Mouse (Mus musculus) hindbrain, embryonic 16.5 days (tissue): ENCODE measurements around the gene Rab2b. TPM values are rescaled to one million over a fixed set of nuclear protein-coding genes. Genes with fewer than 3 reads are reported as not detected.

ENCODE experiments used
- ATAC-seq: fragments of 200-750 bp; cut with Nextera tagmentation; 2 replicates; pipeline ENCODE4 v1.8.0; 2017; ENCODE audit warnings: moderate TSS enrichment, moderate library complexity
- H3K27ac ChIP-seq: fragments of 300-500 bp; sonication (generic); 2 replicates; pipeline ENCODE4 v1.5.1; 2014; ENCODE audit warnings: low read depth, mild to moderate bottlenecking, control low read depth, low read length, moderate library complexity
- H3K27me3 ChIP-seq: fragments of 300-500 bp; sonication (generic); replicated peaks from 2 replicates; pipeline ENCODE4 v1.6.1; 2014; ENCODE audit warnings: low read length; ENCODE audit not compliant: control insufficient read depth, insufficient read depth
- H3K36me3 ChIP-seq: fragments of 300-500 bp; sonication (generic); 2 replicates; pipeline ENCODE4 v1.6.1; 2014; ENCODE audit warnings: mild to moderate bottlenecking, low read length, moderate library complexity, mixed read lengths; ENCODE audit not compliant: control insufficient read depth, insufficient read depth
- H3K4me1 ChIP-seq: fragments of 300-500 bp; sonication (generic); 2 replicates; pipeline ENCODE4 v1.6.1; 2014; ENCODE audit warnings: low read depth, low read length; ENCODE audit not compliant: control insufficient read depth, insufficient read depth
- H3K4me2 ChIP-seq: fragments of 300-500 bp; sonication (generic); 2 replicates; pipeline ENCODE4 v1.6.1; 2014; ENCODE audit warnings: mild to moderate bottlenecking, low read length, control low read depth, moderate library complexity
- H3K4me3 ChIP-seq: fragments of 300-500 bp; sonication (generic); 2 replicates; pipeline ENCODE4 v1.5.1; 2014; ENCODE audit warnings: mild to moderate bottlenecking, low read length, control low read depth, moderate library complexity
- H3K9ac ChIP-seq: fragments of 300-500 bp; sonication (generic); 2 replicates; pipeline ENCODE4 v1.6.1; 2014; ENCODE audit warnings: low read depth, mild to moderate bottlenecking, control low read depth, low read length, moderate library complexity
- H3K9me3 ChIP-seq: fragments of 300-500 bp; sonication (generic); 2 replicates; pipeline ENCODE4 v1.6.1; 2014; ENCODE audit warnings: mild to moderate bottlenecking, low read length, moderate library complexity; ENCODE audit not compliant: control insufficient read depth
- WGBS: fragments of 180-500 bp; shearing (Covaris S2); extraction: QIAGEN DNeasy Blood & Tissue Kit; methylation state at CpG from one replicate; pipeline ENCODE4 v1.1.7; 2014; 5-methylcytosine and 5-hydroxymethylcytosine counted together
- polyA plus RNA-seq: library from polyadenylated mRNA; unstranded; fragments of >200 nt; fragmentation: Nextera tagmentation; extraction: Ambion mirVana; gene quantifications from 2 replicates; pipeline ENCODE4 v1.2.1, GENCODE M21; 2015

Rab2b gene
- polyA plus RNA-seq, 1 experiment from 2014 or later = 55.5 TPM

DNA sequence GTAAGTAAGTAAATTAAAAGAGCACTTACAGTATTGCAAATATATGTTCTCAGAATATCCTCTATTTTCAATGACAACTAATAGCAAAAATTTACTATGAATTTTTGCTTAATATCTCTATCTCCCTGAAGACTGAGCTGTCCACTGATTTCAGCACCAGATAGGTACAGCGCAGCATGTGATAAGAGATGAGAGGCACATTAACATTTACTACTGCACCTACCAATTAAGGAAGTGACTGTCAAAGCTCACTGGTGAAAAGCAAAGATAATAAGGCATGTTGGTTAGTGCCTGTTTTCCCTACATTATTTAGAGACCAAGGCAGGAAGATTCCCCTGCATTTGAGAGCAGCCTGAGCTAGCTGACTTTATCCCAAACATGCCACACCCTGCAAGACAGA is 43.1 kb downstream of the Rab2b start:
- ATAC-seq = no peak
- Histone ChIP-seq H3K27ac (no peak overlapping the region), H3K27me3 (no peaks in the 10 kb centered on the region), H3K9me3 (no peaks in the 10 kb centered on the region), H3K4me2 (no peak overlapping the region), H3K4me3 (no peak overlapping the region), H3K36me3 (peaks cover 43% of the 10 kb centered on the region), H3K9ac (no peak overlapping the region), H3K4me1 (no peaks in the 10 kb centered on the region)
- WGBS = 90% methylated on average over 1 of the region's 1 CpGs

DNA sequence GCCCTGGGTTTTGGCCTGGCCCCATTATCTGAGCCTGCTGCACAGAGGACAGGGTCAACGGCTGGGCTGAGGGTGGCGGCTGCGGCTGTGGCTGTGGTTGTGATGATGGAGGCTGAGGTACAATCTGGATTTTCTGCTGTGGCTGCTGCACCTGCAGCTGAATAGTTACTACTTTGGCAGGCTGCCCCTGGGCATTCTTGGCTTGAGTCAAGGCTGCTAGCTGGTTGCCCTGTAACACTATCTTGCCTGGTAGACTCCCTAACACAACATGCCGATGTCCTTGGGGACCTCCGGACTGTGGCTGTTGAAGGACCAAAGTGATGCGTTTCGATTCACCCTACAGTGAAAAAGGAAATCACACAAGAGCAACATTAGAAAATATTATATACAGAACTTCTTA is 44.2 kb downstream of the Rab2b start:
- 90% methylated on average over 7 of the region's 7 CpGs for WGBS
- no peaks in the 10 kb centered on the region for H3K27me3 ChIP-seq
- peaks cover 49% of the 10 kb centered on the region for H3K36me3 ChIP-seq
- no peak overlapping the region for H3K9ac ChIP-seq
- no peak overlapping the region for H3K4me3 ChIP-seq
- H3K4me1 ChIP-seq = no peaks in the 10 kb centered on the region
- H3K27ac ChIP-seq = no peak overlapping the region
- H3K9me3 ChIP-seq = no peaks in the 10 kb centered on the region
- ATAC-seq = no peak
- H3K4me2 ChIP-seq = no peak overlapping the region

DNA sequence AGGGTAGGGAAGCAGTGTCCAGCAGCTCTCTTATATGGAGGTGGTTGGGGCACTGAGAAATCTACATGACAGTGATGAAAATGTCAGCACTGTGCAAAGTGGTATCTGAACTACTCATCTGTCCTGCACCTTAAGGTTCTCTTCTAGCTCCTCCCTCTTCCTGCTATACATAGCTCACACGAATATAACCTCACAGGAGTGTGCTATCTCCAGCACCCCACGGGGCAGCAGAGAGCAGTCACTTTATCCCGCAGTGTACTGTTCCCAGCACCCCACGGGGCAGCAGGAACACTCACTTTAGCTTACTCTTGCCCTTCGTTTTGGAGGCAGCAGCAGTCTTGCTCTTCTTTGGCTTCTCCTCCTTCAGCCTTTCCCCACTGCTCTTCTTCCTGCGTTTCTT is 47.1 kb downstream of the Rab2b start:
- Histone ChIP-seq H3K4me1 (no peaks in the 10 kb centered on the region), H3K9ac (no peak overlapping the region), H3K9me3 (no peaks in the 10 kb centered on the region), H3K4me3 (no peak overlapping the region), H3K27ac (no peak overlapping the region), H3K27me3 (no peaks in the 10 kb centered on the region), H3K36me3 (peaks cover 59% of the 10 kb centered on the region), H3K4me2 (no peak overlapping the region)
- no peak for ATAC-seq
- 91% methylated on average over 6 of the region's 6 CpGs for WGBS

DNA sequence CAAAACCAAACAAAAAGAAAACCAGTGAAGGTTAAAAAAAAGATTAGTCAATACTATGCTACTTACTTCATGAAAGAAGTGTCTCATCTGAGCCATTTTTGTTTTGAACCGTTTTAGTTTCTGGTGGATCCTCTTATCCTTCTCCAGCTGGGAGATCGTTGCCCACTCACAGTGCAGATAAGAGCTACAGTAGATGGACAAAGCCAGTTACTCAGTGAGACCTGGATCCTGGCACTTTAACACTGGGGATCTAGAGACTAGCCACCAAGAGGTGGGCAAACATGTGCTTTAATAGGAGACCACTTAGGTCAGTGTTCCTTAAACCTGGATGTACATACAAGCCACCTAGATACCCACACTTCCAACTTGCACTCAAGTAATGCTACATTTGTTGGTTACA is 53.4 kb downstream of the Rab2b start:
- Histone ChIP-seq H3K27me3 (no peaks in the 10 kb centered on the region), H3K4me3 (no peak overlapping the region), H3K27ac (no peak overlapping the region), H3K9ac (no peak overlapping the region), H3K4me1 (no peaks in the 10 kb centered on the region), H3K9me3 (no peaks in the 10 kb centered on the region), H3K4me2 (no peak overlapping the region), H3K36me3 (peaks cover 45% of the 10 kb centered on the region)
- WGBS = 98% methylated on average over 2 of the region's 2 CpGs
- no peak for ATAC-seq

DNA sequence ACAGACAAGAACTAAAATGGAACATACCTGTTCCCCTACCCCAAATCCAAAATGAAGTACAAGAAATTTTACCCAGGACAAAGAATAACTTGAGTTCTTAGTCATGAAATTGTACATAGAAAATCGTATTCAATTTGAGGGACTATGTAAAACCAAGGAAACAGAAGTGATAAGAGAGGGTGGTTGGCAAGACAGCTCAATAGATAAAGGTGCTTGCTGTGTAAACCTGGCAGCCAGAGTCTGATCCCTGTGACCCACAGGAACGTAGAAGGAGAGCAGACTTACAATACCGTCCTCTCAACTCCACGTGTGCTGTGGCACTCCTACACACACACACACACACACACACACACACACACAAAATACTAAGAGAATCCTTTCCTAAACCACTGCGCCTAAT is 62.1 kb downstream of the Rab2b start:
- H3K9me3 ChIP-seq = no peaks in the 10 kb centered on the region
- H3K27me3 ChIP-seq = no peaks in the 10 kb centered on the region
- H3K4me3 ChIP-seq = no peak overlapping the region
- ATAC-seq = no peak
- H3K9ac ChIP-seq = no peak overlapping the region
- no peaks in the 10 kb centered on the region for H3K4me1 ChIP-seq
- H3K36me3 ChIP-seq = peaks cover 65% of the 10 kb centered on the region
- no peak overlapping the region for H3K27ac ChIP-seq
- no peak overlapping the region for H3K4me2 ChIP-seq
- WGBS = 94% methylated on average over 5 of the region's 5 CpGs

Other genes starting within 250 kb of the Rab2b start
- not detected in 2 replicates for gene Olfr221, start 237.1 kb downstream of the Rab2b start, polyA plus RNA-seq
- gene Hnrnpc, start 175.5 kb downstream of the Rab2b start, polyA plus RNA-seq = 414 and 445 TPM in 2 replicates
- gene Rpgrip1, start 168.8 kb downstream of the Rab2b start, polyA plus RNA-seq = 36.2 and 45.4 TPM in 2 replicates
- 37.1 and 39.0 TPM in 2 replicates for gene Supt16, start 82.1 kb downstream of the Rab2b start, polyA plus RNA-seq
- 31.0 and 32.9 TPM in 2 replicates for gene Chd8, start 21.8 kb downstream of the Rab2b start, polyA plus RNA-seq
- gene Tox4, start 399 bp downstream of the Rab2b start, polyA plus RNA-seq = 46.9 and 54.1 TPM in 2 replicates
- gene Mettl3, start 25.6 kb upstream of the Rab2b start, polyA plus RNA-seq = 41.6 and 45.4 TPM in 2 replicates
- 40.6 and 49.0 TPM in 2 replicates for gene Sall2, start 49.2 kb upstream of the Rab2b start, polyA plus RNA-seq
- not detected in 2 replicates for gene Olfr1513, start 76.9 kb upstream of the Rab2b start, polyA plus RNA-seq
- 0.21 TPM in 1 of 2 replicates, not detected in the other for gene Olfr1512, start 99.6 kb upstream of the Rab2b start, polyA plus RNA-seq
- 0.14 TPM in 1 of 2 replicates, not detected in the other for gene Olfr1511, start 117.8 kb upstream of the Rab2b start, polyA plus RNA-seq
- not detected in 2 replicates for gene Olfr1510, start 134.8 kb upstream of the Rab2b start, polyA plus RNA-seq
- gene Olfr1509, start 163.4 kb upstream of the Rab2b start, polyA plus RNA-seq = not detected in 2 replicates
- not detected in 2 replicates for gene Olfr1508, start 187.9 kb upstream of the Rab2b start, polyA plus RNA-seq
- gene Olfr1507, start 216.2 kb upstream of the Rab2b start, polyA plus RNA-seq = not detected in 2 replicates